Mouse (Mus musculus): ENCODE data around the gene Il18r1.

Il18r1 gene

GRCm38 (mm10) chr1:40479505-40479923 lies 14.2 kb downstream of the Il18r1 start:
- in situ Hi-C loops (cut with MboI; ENCODE audit: unreplicated experiment in 2 of 2), result no loop called here

- in situ Hi-C loops (cut with MboI; ENCODE audit: unreplicated experiment in 2 of 2), result no loop called here
These were observed 29.2 kb downstream of the Il18r1 start for GRCm38 (mm10) chr1:40494594-40494993.

GRCm38 (mm10) chr1:40499708-40500107 lies 34.4 kb downstream of the Il18r1 start:
- in situ Hi-C loops (cut with MboI; ENCODE audit: unreplicated experiment in 2 of 2), result no loop called here

- in situ Hi-C loops (cut with MboI; ENCODE audit: unreplicated experiment in 2 of 2), result no loop called here
These were observed 35.8 kb downstream of the Il18r1 start for GRCm38 (mm10) chr1:40501126-40501525.

- in situ Hi-C loops (cut with MboI; ENCODE audit: unreplicated experiment in 2 of 2), result no loop called here
These were observed 36.4 kb downstream of the Il18r1 start for GRCm38 (mm10) chr1:40501546-40502398.

GRCm38 (mm10) chr1:40504548-40504947 lies 39.2 kb downstream of the Il18r1 start:
- in situ Hi-C loops (cut with MboI; ENCODE audit: unreplicated experiment in 2 of 2), result no loop called here

GRCm38 (mm10) chr1:40514851-40515585 lies 49.7 kb downstream of the Il18r1 start, which contains the start of gene Il18rap:
Gene Il18rap, plus strand, starts transcription at chr1:40515362.
- in situ Hi-C loops (cut with MboI; ENCODE audit: unreplicated experiment in 2 of 2), result no loop called here

GRCm38 (mm10) chr1:40516364-40516763 lies 51.0 kb downstream of the Il18r1 start:
- in situ Hi-C loops (cut with MboI; ENCODE audit: unreplicated experiment in 2 of 2), result no loop called here

- in situ Hi-C loops (cut with MboI; ENCODE audit: unreplicated experiment in 2 of 2), result no loop called here
These were observed 57.6 kb downstream of the Il18r1 start for GRCm38 (mm10) chr1:40522918-40523317.

- in situ Hi-C loops (cut with MboI; ENCODE audit: unreplicated experiment in 2 of 2), result no loop called here
These were observed 58.8 kb downstream of the Il18r1 start for GRCm38 (mm10) chr1:40523971-40524722.

- in situ Hi-C loops (cut with MboI; ENCODE audit: unreplicated experiment in 2 of 2), result loop anchor here (25.0 kb wide), 3 partner anchors 842 to 1517 kb away; no protein-coding TSS in a partner anchor
These were observed 63.9 kb downstream of the Il18r1 start for GRCm38 (mm10) chr1:40529287-40529686.

GRCm38 (mm10) chr1:40537577-40537976 lies 72.2 kb downstream of the Il18r1 start:
- in situ Hi-C loops (cut with MboI; ENCODE audit: unreplicated experiment in 2 of 2), result loop anchor here (5.0 to 25.0 kb wide), 6 partner anchors 425 to 1525 kb away; no protein-coding TSS in a partner anchor

GRCm38 (mm10) chr1:40544650-40545049 lies 79.3 kb downstream of the Il18r1 start:
- in situ Hi-C loops (cut with MboI; ENCODE audit: unreplicated experiment in 2 of 2), result loop anchor here (5.0 to 25.0 kb wide), 7 partner anchors 162 to 1532 kb away; no protein-coding TSS in a partner anchor

- in situ Hi-C loops (cut with MboI; ENCODE audit: unreplicated experiment in 2 of 2), result loop anchor here (10.0 to 25.0 kb wide), 4 partner anchors 859 to 1534 kb away; no protein-coding TSS in a partner anchor
These were observed 81.3 kb downstream of the Il18r1 start for GRCm38 (mm10) chr1:40546645-40547044.

GRCm38 (mm10) chr1:40547064-40547572 lies 81.8 kb downstream of the Il18r1 start:
- in situ Hi-C loops (cut with MboI; ENCODE audit: unreplicated experiment in 2 of 2), result loop anchor here (10.0 to 25.0 kb wide), 4 partner anchors 860 to 1535 kb away; no protein-coding TSS in a partner anchor

- in situ Hi-C loops (cut with MboI; ENCODE audit: unreplicated experiment in 2 of 2), result loop anchor here (10.0 to 25.0 kb wide), 4 partner anchors 860 to 1535 kb away; no protein-coding TSS in a partner anchor
These were observed 82.4 kb downstream of the Il18r1 start for GRCm38 (mm10) chr1:40547762-40548161.

All from v-Abl transformed pro-B cells (cell line).